Mouse (Mus musculus): ENCODE measurements at regions not wholly inside any gene's neighbourhood (a gene's known extent, or its start where the extent isn't known, plus 50 kb on each side); places are given as distances from the start of the nearest gene placed in this dataset.

- Histone ChIP-seq H3K36me3 (ENCODE audit: control insufficient read depth, insufficient read depth) (no peaks in the 10 kb centered on the region), H3K4me2 (ENCODE audit: low read length) (peak overlapping the region; percentile 26; the same call in 1 of the 2 replicates), H3K4me3 (replicated peaks; ENCODE audit: low read length) (no peak overlapping the region), H3K9me3 (ENCODE audit: control insufficient read depth, low read length) (no peaks in the 10 kb centered on the region), H3K27me3 (replicated peaks; ENCODE audit: control insufficient read depth, insufficient read depth, low read length) (no peaks in the 10 kb centered on the region), H3K27ac (ENCODE audit: low read length) (no peak overlapping the region), H3K9ac (replicated peaks; ENCODE audit: low read depth, low read length) (no peak overlapping the region), H3K4me1 (replicated peaks; ENCODE audit: control insufficient read depth, insufficient read depth, low read length) (peaks cover 29% of the 10 kb centered on the region)
- no peak for ATAC-seq
- 10% methylated on average over 7 of the region's 7 CpGs for WGBS
Observed at GRCm38 (mm10) chr2:75424363-75424762, 234.7 kb upstream of the Hnrnpa3 start.

DNA sequence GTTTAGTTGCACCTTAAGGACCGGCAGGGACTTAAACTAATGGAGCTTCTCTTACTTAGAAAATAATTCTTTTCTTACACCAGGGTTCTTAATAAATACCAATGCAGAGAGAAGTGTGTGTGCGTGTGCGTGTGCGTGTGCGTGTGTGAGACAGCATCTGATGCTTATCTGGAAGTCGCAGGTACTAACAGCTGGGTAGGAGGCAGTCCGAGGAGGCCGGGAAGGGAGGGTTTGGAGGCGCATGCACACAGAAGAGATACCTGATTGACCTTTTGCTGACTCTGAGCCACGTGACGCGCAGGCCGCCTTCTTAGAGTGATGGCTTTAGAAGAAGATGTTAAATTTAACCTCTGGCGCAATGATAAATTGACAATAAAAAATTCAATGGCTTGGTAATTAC, 234.2 kb upstream of the Hnrnpa3 start:
- Histone ChIP-seq H3K36me3 (ENCODE audit: control insufficient read depth, insufficient read depth) (no peaks in the 10 kb centered on the region), H3K9ac (replicated peaks; ENCODE audit: low read depth, low read length) (no peak overlapping the region), H3K4me3 (replicated peaks; ENCODE audit: low read length) (no peak overlapping the region), H3K27me3 (replicated peaks; ENCODE audit: control insufficient read depth, insufficient read depth, low read length) (no peaks in the 10 kb centered on the region), H3K27ac (ENCODE audit: low read length) (peak overlapping the region; percentile 44), H3K4me1 (replicated peaks; ENCODE audit: control insufficient read depth, insufficient read depth, low read length) (peaks cover 29% of the 10 kb centered on the region), H3K4me2 (ENCODE audit: low read length) (peak overlapping the region; percentile 18; the same call in 1 of the 2 replicates), H3K9me3 (ENCODE audit: control insufficient read depth, low read length) (no peaks in the 10 kb centered on the region)
- WGBS = 59% methylated on average over 14 of the region's 14 CpGs
- 0 out of 2 replicates have a peak, but pooled peaks have one; percentile 18 for ATAC-seq

GRCm38 (mm10) chr2:75425384-75425783, 233.7 kb upstream of the Hnrnpa3 start:
- Histone ChIP-seq H3K27ac (ENCODE audit: low read length) (peak overlapping the region; percentile 74), H3K9ac (replicated peaks; ENCODE audit: low read depth, low read length) (no peak overlapping the region), H3K36me3 (ENCODE audit: control insufficient read depth, insufficient read depth) (no peaks in the 10 kb centered on the region), H3K4me1 (replicated peaks; ENCODE audit: control insufficient read depth, insufficient read depth, low read length) (peaks cover 29% of the 10 kb centered on the region), H3K27me3 (replicated peaks; ENCODE audit: control insufficient read depth, insufficient read depth, low read length) (no peaks in the 10 kb centered on the region), H3K4me3 (replicated peaks; ENCODE audit: low read length) (no peak overlapping the region), H3K9me3 (ENCODE audit: control insufficient read depth, low read length) (no peaks in the 10 kb centered on the region), H3K4me2 (ENCODE audit: low read length) (peak overlapping the region; percentile 1)
- WGBS = 9% methylated on average over 7 of the region's 7 CpGs
- peak; percentile 53; the same call in 1 of the 2 replicates for ATAC-seq

DNA sequence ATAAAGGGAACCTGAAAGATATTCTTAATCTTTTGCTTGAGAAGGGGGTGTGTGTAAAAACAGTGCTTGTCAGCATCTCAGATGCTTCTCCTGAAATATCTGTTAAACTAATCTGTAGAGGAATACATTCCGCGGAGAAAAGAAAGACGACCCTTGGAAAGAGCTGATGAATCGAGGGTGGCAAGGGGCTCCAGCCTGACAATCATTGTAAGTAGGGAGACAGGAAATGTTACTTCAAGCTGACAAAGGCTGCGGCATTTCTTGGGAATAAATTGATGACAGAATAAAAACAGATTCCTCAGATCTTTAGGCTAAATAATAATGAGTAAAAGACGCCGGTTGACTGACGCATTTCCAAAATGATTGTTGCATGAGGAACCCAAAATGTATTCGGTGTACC, 233.3 kb upstream of the Hnrnpa3 start:
- Histone ChIP-seq H3K9ac (replicated peaks; ENCODE audit: low read depth, low read length) (no peak overlapping the region), H3K9me3 (ENCODE audit: control insufficient read depth, low read length) (no peaks in the 10 kb centered on the region), H3K4me1 (replicated peaks; ENCODE audit: control insufficient read depth, insufficient read depth, low read length) (peaks cover 29% of the 10 kb centered on the region), H3K4me2 (ENCODE audit: low read length) (peak overlapping the region; percentile 1), H3K27ac (ENCODE audit: low read length) (peak overlapping the region; percentile 74), H3K4me3 (replicated peaks; ENCODE audit: low read length) (no peak overlapping the region), H3K36me3 (ENCODE audit: control insufficient read depth, insufficient read depth) (no peaks in the 10 kb centered on the region), H3K27me3 (replicated peaks; ENCODE audit: control insufficient read depth, insufficient read depth, low read length) (no peaks in the 10 kb centered on the region)
- ATAC-seq = 0 out of 2 replicates have a peak, but pooled peaks have one; percentile 8
- WGBS = 44% methylated on average over 9 of the region's 9 CpGs

DNA sequence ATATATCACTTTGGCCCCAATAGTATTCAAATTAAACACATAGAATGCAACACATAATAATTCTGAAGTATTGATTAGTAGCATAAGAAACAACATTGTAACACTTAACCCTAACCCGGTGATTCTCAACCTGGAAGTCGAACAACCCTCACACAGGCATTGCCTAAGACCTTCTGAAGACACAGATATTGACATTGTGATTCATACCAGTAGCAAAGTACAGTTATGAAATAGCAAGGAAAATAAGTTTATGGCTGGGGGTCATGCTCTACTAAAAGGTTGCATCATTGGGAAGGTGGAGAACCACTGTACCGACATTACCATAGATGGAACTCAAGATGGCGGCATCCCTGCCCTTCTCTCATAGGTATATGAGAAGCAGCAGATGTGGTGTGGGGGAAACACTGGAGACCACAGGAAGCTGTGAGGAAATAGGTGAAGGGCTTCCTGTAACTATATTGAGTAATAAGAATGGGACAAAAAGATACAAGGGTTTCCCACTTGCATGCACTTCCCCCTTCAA, 231.1 kb upstream of the Hnrnpa3 start:
- no peaks in the 10 kb centered on the region for H3K27me3 ChIP-seq (replicated peaks; ENCODE audit: control insufficient read depth, insufficient read depth, low read length)
- 96% methylated on average over 4 of the region's 4 CpGs for WGBS
- H3K27ac ChIP-seq (ENCODE audit: low read length) = no peak overlapping the region
- no peak for ATAC-seq
- peaks cover 22% of the 10 kb centered on the region for H3K4me1 ChIP-seq (replicated peaks; ENCODE audit: control insufficient read depth, insufficient read depth, low read length)
- no peaks in the 10 kb centered on the region for H3K9me3 ChIP-seq (ENCODE audit: control insufficient read depth, low read length)
- no peak overlapping the region for H3K9ac ChIP-seq (replicated peaks; ENCODE audit: low read depth, low read length)
- H3K4me2 ChIP-seq (ENCODE audit: low read length) = no peak overlapping the region
- H3K4me3 ChIP-seq (replicated peaks; ENCODE audit: low read length) = no peak overlapping the region
- H3K36me3 ChIP-seq (ENCODE audit: control insufficient read depth, insufficient read depth) = no peaks in the 10 kb centered on the region

GRCm38 (mm10) chr2:75430161-75430940, 228.7 kb upstream of the Hnrnpa3 start:
- Histone ChIP-seq H3K27me3 (replicated peaks; ENCODE audit: control insufficient read depth, insufficient read depth, low read length) (no peaks in the 10 kb centered on the region), H3K4me1 (replicated peaks; ENCODE audit: control insufficient read depth, insufficient read depth, low read length) (peaks cover 4% of the 10 kb centered on the region), H3K9me3 (ENCODE audit: control insufficient read depth, low read length) (no peaks in the 10 kb centered on the region), H3K27ac (ENCODE audit: low read length) (no peak overlapping the region), H3K9ac (replicated peaks; ENCODE audit: low read depth, low read length) (no peak overlapping the region), H3K36me3 (ENCODE audit: control insufficient read depth, insufficient read depth) (no peaks in the 10 kb centered on the region), H3K4me2 (ENCODE audit: low read length) (no peak overlapping the region), H3K4me3 (replicated peaks; ENCODE audit: low read length) (no peak overlapping the region)
- ATAC-seq = no peak
- WGBS = 91% methylated on average over 4 of the region's 4 CpGs

DNA sequence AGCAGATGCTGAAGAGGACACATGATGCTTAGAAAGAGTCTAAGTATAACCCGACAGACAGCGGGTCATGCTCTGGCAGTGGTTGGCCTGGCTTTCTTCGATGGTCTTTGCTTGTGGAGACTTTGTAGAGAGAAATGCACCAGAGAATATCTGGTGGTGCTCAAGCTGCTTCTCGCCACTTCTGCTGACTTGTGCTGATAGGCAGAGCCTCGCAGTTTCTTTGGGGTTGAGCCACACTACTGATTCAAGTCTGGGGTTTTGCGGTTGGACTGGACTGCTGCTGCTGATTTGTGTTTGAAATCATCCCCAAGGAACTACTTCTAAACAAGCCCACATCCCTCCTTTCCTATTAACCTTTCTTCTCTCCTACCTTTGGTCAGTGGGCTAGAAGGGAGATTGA, 227.1 kb upstream of the Hnrnpa3 start:
- no peak overlapping the region for H3K9ac ChIP-seq (replicated peaks; ENCODE audit: low read depth, low read length)
- H3K27ac ChIP-seq (ENCODE audit: low read length) = no peak overlapping the region
- WGBS = 93% methylated on average over 6 of the region's 6 CpGs
- H3K9me3 ChIP-seq (ENCODE audit: control insufficient read depth, low read length) = no peaks in the 10 kb centered on the region
- ATAC-seq = no peak
- H3K4me1 ChIP-seq (replicated peaks; ENCODE audit: control insufficient read depth, insufficient read depth, low read length) = no peaks in the 10 kb centered on the region
- H3K4me2 ChIP-seq (ENCODE audit: low read length) = no peak overlapping the region
- no peaks in the 10 kb centered on the region for H3K36me3 ChIP-seq (ENCODE audit: control insufficient read depth, insufficient read depth)
- no peak overlapping the region for H3K4me3 ChIP-seq (replicated peaks; ENCODE audit: low read length)
- H3K27me3 ChIP-seq (replicated peaks; ENCODE audit: control insufficient read depth, insufficient read depth, low read length) = no peaks in the 10 kb centered on the region

- Histone ChIP-seq H3K36me3 (ENCODE audit: control insufficient read depth, insufficient read depth) (no peaks in the 10 kb centered on the region), H3K9ac (replicated peaks; ENCODE audit: low read depth, low read length) (no peak overlapping the region), H3K4me2 (ENCODE audit: low read length) (no peak overlapping the region), H3K27me3 (replicated peaks; ENCODE audit: control insufficient read depth, insufficient read depth, low read length) (no peaks in the 10 kb centered on the region), H3K9me3 (ENCODE audit: control insufficient read depth, low read length) (no peaks in the 10 kb centered on the region), H3K4me1 (replicated peaks; ENCODE audit: control insufficient read depth, insufficient read depth, low read length) (no peaks in the 10 kb centered on the region), H3K4me3 (replicated peaks; ENCODE audit: low read length) (no peak overlapping the region), H3K27ac (ENCODE audit: low read length) (no peak overlapping the region)
- WGBS = 90% methylated on average over 17 of the region's 17 CpGs
- no peak for ATAC-seq
Observed at GRCm38 (mm10) chr2:75434521-75434920, 224.5 kb upstream of the Hnrnpa3 start.

GRCm38 (mm10) chr2:75439522-75440230, 219.4 kb upstream of the Hnrnpa3 start:
- no peak overlapping the region for H3K4me3 ChIP-seq (replicated peaks; ENCODE audit: low read length)
- no peak for ATAC-seq
- H3K27me3 ChIP-seq (replicated peaks; ENCODE audit: control insufficient read depth, insufficient read depth, low read length) = no peaks in the 10 kb centered on the region
- H3K4me2 ChIP-seq (ENCODE audit: low read length) = no peak overlapping the region
- 73% methylated on average over 10 of the region's 10 CpGs for whole genome bisulfite sequencing
- H3K27ac ChIP-seq (ENCODE audit: low read length) = no peak overlapping the region
- no peak overlapping the region for H3K9ac ChIP-seq (replicated peaks; ENCODE audit: low read depth, low read length)
- peaks cover 4% of the 10 kb centered on the region for H3K4me1 ChIP-seq (replicated peaks; ENCODE audit: control insufficient read depth, insufficient read depth, low read length)
- H3K9me3 ChIP-seq (ENCODE audit: control insufficient read depth, low read length) = no peaks in the 10 kb centered on the region
- no peaks in the 10 kb centered on the region for H3K36me3 ChIP-seq (ENCODE audit: control insufficient read depth, insufficient read depth)
